Mouse (Mus musculus): ENCODE measurements around the gene Aqp8.

DNA sequence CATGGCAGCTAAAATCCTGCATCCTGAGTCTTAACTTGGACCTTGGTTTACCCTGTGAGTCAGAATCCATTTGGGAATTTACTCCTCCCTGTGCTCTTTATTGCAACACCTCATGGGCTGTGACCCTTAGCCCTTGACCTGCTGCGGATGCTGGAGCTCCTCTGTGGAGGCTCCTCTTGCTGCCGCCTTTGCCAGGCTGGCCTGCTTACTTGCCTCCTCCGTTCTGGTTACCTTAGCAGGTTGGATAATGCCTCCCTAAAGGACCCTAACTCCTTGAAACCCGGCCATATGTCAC is 31.7 kb upstream of the Aqp8 start:
- no peak for TF ChIP-seq CTCF (IDR thresholded peaks at IDR 0.05; ENCODE audit: insufficient read depth, low read length)
- TF ChIP-seq POLR2A (IDR thresholded peaks at IDR 0.05; ENCODE audit: borderline replicate concordance, extremely low read depth, low read depth, low read length): no peak
